Mouse (Mus musculus): ENCODE measurements around the gene Mcoln2. TPM values are rescaled to one million over a fixed set of nuclear protein-coding genes. Genes with fewer than 3 reads are reported as not detected.

Mcoln2 gene
- polyA plus RNA-seq, 1 experiment from 2014 or later: 2.3 TPM

DNA sequence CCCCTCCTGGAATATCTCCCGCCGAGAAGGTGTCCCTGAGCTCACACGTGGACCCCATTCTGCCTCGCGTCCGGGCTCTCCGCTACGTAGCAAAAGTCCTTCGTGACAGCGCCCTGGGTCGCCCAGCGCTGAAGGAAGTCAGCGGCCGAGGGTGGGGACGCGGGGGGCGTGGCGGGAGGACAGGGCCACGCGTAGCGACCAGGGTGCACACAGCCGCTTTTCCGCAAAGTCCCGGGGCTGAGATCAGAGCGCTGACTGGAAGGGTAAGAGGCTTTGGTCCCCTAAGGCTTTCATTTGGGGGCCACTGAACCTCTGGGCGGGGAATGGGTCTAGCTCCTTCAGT lies 396 bp downstream of the Mcoln2 start:
- WGBS: under 1% methylated on average over 26 of the region's 26 CpGs
- peak; percentile 76 for ATAC-seq (ENCODE audit: borderline replicate concordance, extremely low read depth, low FRiP score, low TSS enrichment)
- peaks cover 7% of the 10 kb centered on the region; the same call in 1 of the 2 replicates for H3K27me3 ChIP-seq
- no peak overlapping the region for H3K27ac ChIP-seq
- peaks cover 7% of the 10 kb centered on the region; the same call in 1 of the 2 replicates for H3K4me1 ChIP-seq
- peak overlapping the region; percentile 35 for H3K9ac ChIP-seq
- H3K36me3 ChIP-seq: no peaks in the 10 kb centered on the region
- peak overlapping the region; percentile 94 for H3K4me2 ChIP-seq
- H3K9me3 ChIP-seq: no peaks in the 10 kb centered on the region
- peak overlapping the region; percentile 44 for H3K4me3 ChIP-seq

DNA sequence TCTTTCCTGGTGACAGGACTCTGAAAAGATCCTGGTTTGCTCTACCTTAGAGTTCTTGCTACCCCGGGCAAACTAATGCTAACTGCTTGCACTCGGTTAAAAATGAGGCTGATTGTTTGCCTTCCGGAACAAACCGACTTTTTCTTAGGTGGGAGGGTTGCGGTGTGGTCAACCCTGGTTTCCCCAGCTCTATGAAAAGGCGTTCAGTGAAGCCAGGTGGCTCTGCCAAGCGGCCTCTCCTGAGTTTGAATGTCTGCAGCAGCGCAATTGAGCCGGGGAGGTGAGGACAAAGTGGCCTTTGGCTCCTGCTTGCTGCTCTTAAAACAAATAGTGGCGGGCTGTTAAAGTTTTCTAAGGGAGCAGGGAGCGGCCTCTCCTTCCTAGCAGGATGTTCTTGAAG lies 927 bp downstream of the Mcoln2 start:
- Histone ChIP-seq H3K27ac (no peak overlapping the region), H3K9me3 (no peaks in the 10 kb centered on the region), H3K27me3 (peaks cover 7% of the 10 kb centered on the region; the same call in 1 of the 2 replicates), H3K36me3 (no peaks in the 10 kb centered on the region), H3K9ac (peak overlapping the region; percentile 35), H3K4me2 (peak overlapping the region; percentile 94), H3K4me1 (peaks cover 7% of the 10 kb centered on the region; the same call in 1 of the 2 replicates), H3K4me3 (peak overlapping the region; percentile 44)
- 11% methylated on average over 11 of the region's 11 CpGs for WGBS
- no peak; the same call in 1 of the 2 replicates for ATAC-seq (ENCODE audit: borderline replicate concordance, extremely low read depth, low FRiP score, low TSS enrichment)

DNA sequence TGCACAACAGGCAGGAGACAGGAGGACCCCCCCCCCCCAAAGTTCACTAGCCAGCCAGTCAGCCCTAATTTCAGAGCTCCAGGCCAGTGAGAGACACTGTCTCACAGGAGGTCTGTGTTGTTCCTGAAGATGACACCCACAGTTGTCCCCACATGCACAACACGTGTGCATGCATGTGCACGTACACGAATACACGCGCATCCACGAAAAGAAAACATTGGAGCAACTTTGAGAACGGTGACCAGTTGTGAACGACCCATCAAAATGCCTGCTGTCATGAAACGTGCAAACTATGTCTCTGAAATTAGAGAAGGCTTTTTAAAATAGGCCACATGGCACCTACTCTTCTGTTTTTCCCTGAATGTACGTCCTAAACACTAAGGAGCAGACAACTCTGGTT lies 1.7 kb downstream of the Mcoln2 start:
- peaks cover 7% of the 10 kb centered on the region; the same call in 1 of the 2 replicates for H3K27me3 ChIP-seq
- H3K4me2 ChIP-seq: no peak overlapping the region
- no peaks in the 10 kb centered on the region for H3K9me3 ChIP-seq
- H3K4me3 ChIP-seq: no peak overlapping the region
- no peak overlapping the region for H3K9ac ChIP-seq
- no peak for ATAC-seq (ENCODE audit: borderline replicate concordance, extremely low read depth, low FRiP score, low TSS enrichment)
- H3K27ac ChIP-seq: no peak overlapping the region
- WGBS: 91% methylated on average over 10 of the region's 10 CpGs
- peaks cover 7% of the 10 kb centered on the region; the same call in 1 of the 2 replicates for H3K4me1 ChIP-seq
- no peaks in the 10 kb centered on the region for H3K36me3 ChIP-seq

DNA sequence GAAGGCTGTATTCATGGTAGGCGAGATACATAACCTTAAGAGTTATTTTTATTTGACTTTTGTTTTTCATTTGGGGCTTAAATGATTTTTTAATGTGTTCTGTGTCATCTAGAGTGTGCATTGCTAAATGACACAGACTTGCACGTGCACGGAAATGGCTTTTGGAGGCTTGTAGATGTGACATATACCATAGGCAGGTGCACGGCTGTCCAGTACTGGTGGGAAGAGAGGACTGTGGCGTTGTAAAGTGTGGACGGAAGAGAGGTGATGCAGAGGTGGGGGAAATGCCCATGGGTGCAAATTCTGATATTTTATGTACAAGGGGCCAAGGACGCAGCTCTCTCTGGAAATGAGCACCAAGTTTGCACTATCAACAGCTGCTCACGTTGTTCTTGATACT lies 2.1 kb downstream of the Mcoln2 start:
- no peaks in the 10 kb centered on the region for H3K36me3 ChIP-seq
- H3K4me2 ChIP-seq: no peak overlapping the region
- H3K4me3 ChIP-seq: no peak overlapping the region
- H3K9me3 ChIP-seq: no peaks in the 10 kb centered on the region
- peaks cover 7% of the 10 kb centered on the region; the same call in 1 of the 2 replicates for H3K4me1 ChIP-seq
- no peak overlapping the region for H3K27ac ChIP-seq
- WGBS: 84% methylated on average over 8 of the region's 8 CpGs
- H3K9ac ChIP-seq: no peak overlapping the region
- H3K27me3 ChIP-seq: peaks cover 7% of the 10 kb centered on the region; the same call in 1 of the 2 replicates
- no peak for ATAC-seq (ENCODE audit: borderline replicate concordance, extremely low read depth, low FRiP score, low TSS enrichment)

DNA sequence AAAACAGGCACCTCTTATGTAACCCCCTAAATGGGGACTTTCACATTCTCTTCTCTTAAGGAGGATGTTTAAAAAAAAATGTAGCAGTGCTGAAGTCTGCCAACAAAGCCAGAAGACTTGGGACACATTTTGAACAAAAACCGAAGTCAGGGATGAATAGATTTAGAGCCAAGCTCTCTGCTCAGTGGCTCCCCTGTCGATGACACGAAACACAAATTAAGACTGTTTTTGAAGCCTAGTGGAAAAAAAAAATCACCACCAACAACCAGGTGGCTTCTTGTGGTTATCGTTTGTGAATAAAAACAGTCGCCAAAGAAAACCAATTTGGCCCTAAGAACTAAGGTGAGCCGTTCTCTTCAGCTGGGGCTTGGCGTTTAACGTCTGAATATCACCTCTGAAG lies 2.7 kb downstream of the Mcoln2 start:
- peaks cover 7% of the 10 kb centered on the region; the same call in 1 of the 2 replicates for H3K27me3 ChIP-seq
- 83% methylated on average over 8 of the region's 8 CpGs for WGBS
- H3K4me1 ChIP-seq: peaks cover 7% of the 10 kb centered on the region; the same call in 1 of the 2 replicates
- no peak for ATAC-seq (ENCODE audit: borderline replicate concordance, extremely low read depth, low FRiP score, low TSS enrichment)
- no peak overlapping the region for H3K9ac ChIP-seq
- no peak overlapping the region for H3K4me2 ChIP-seq
- H3K36me3 ChIP-seq: no peaks in the 10 kb centered on the region
- no peak overlapping the region for H3K4me3 ChIP-seq
- H3K27ac ChIP-seq: no peak overlapping the region
- H3K9me3 ChIP-seq: no peaks in the 10 kb centered on the region

DNA sequence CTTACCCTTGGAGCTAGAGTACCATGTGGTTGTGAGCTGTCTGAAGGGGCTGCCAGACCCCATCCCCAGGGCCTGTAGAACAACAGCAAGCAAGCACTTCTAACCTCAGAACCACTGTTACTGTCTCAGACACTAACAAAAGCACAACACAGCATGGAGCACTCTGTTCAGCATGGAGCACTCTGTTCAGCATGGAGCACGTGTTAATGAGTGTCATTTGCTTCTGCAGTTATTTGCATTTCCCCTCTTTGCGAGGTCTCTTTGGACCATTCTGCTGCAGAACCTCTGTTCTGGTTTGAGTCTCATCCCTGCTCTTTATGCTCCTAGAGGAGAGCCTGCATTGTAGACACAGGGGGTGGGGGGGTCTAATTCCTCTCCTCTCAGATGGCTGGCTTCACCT lies 3.3 kb downstream of the Mcoln2 start:
- H3K36me3 ChIP-seq: no peaks in the 10 kb centered on the region
- H3K4me3 ChIP-seq: no peak overlapping the region
- WGBS: 78% methylated on average over 2 of the region's 2 CpGs
- peaks cover 7% of the 10 kb centered on the region; the same call in 1 of the 2 replicates for H3K4me1 ChIP-seq
- H3K27me3 ChIP-seq: peaks cover 7% of the 10 kb centered on the region; the same call in 1 of the 2 replicates
- no peak overlapping the region for H3K9ac ChIP-seq
- ATAC-seq (ENCODE audit: borderline replicate concordance, extremely low read depth, low FRiP score, low TSS enrichment): no peak
- H3K27ac ChIP-seq: no peak overlapping the region
- no peaks in the 10 kb centered on the region for H3K9me3 ChIP-seq
- no peak overlapping the region for H3K4me2 ChIP-seq

DNA sequence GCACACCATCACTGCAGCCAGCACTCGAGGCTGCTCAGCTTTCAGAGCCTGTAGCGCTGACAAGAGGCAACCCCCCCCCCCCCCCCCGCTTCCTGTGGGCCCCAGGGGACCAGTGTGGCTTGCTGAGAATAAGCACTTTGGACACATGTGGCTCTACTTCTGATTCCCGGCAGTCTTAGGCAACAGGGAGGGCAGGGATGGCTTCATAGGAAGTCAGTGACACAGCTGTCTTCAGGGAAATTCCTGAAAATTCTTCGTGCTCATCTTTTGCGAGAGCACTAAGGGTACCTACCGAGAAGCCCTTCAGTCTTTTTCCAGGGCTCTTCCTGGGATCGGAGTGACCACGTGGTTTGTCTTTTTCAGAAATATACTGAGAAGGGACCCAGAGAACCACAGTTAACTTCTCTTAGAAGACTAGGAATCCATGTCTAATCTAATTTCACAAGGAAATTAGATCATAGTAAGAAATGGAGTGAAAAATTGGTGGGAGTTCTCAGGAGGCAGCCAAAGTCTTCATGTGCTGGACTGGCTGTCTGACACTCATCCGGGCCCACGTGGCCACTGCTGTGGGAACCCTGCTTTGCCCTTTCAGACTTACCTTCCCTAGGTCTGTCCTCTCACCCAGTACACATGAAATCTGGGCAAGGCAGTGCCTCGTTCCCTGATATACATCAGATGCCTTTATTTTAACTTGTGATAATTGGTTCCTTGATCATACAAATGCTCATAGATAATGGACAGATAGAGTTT lies 4.4 kb downstream of the Mcoln2 start:
- no peak for ATAC-seq (ENCODE audit: borderline replicate concordance, extremely low read depth, low FRiP score, low TSS enrichment)
- 28% methylated on average over 12 of the region's 12 CpGs for WGBS
- no peaks in the 10 kb centered on the region for H3K36me3 ChIP-seq
- no peaks in the 10 kb centered on the region for H3K9me3 ChIP-seq
- H3K27me3 ChIP-seq: peaks cover 7% of the 10 kb centered on the region; the same call in 1 of the 2 replicates
- peaks cover 7% of the 10 kb centered on the region; the same call in 1 of the 2 replicates for H3K4me1 ChIP-seq
- no peak overlapping the region for H3K4me2 ChIP-seq
- no peak overlapping the region for H3K4me3 ChIP-seq
- no peak overlapping the region for H3K9ac ChIP-seq
- H3K27ac ChIP-seq: no peak overlapping the region

DNA sequence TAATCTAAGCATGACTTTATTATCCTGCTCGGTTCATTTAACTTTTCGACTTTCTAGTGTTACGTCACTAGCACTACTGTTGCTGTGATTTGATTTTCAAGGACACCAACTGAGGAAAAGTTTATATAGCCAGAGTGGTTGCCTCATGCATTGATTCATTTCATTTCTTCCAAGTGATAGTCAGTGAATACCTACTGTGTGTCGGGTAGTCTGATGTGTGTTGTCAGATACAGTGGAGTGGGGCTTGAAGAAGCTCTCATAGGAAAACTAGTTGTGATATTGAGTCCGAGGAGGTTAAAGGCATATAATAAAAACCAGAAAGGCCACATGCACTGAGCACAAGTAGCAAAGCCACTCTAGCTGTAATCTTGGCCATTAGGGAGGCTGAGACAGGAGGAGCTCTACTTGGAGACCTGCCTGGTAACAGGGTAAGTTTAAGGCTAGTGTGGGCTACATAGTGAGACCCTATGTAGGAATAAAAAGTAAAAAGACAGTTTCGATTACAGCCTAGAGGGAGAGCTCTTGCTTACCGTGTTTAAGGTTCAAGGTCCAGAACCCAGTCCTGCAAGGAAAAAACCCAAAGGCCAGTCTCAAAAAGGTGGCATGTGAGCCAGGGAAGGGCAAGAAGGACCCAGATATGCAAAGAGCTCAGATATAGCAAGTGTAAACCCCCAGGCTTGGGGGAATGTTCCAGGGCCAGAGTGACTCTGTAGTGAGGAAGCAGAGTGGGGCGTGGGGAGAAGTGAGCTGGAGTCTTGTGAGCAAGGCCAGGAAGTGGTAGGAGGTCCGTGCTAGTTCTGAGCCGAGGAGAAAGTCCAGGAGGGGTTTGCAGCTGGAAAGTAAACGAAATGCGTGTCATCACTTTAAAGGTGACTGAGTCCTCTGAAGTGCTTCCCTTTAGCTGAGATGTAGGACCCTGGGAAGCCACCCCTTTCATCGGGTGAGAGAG lies 6.3 kb downstream of the Mcoln2 start:
- no peak overlapping the region for H3K9ac ChIP-seq
- WGBS: 57% methylated on average over 13 of the region's 13 CpGs
- H3K4me3 ChIP-seq: no peak overlapping the region
- no peaks in the 10 kb centered on the region for H3K4me1 ChIP-seq
- ATAC-seq (ENCODE audit: borderline replicate concordance, extremely low read depth, low FRiP score, low TSS enrichment): no peak
- no peak overlapping the region for H3K4me2 ChIP-seq
- no peaks in the 10 kb centered on the region for H3K36me3 ChIP-seq
- H3K9me3 ChIP-seq: no peaks in the 10 kb centered on the region
- H3K27me3 ChIP-seq: peaks cover 7% of the 10 kb centered on the region; the same call in 1 of the 2 replicates
- no peak overlapping the region for H3K27ac ChIP-seq

DNA sequence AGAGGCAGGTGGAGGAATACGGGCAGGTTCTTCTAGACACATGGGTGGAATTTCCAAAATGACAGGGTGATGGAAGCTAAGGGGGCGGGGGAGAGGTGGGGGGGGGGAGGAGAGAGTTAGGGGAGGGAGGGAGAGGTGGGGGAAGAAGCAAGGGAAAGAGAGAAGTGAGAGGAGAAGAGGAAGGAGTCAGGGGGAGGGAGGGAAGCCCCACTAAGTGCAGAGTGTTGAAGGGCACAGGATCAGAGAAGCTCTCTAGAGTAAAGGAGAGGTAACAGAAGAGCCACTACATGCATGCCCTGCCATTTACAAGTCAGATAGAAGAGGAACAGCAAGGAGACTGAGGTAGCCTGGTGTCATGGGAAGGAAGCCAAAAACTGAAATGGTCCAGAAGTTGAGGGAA lies 7.2 kb downstream of the Mcoln2 start:
- no peak for ATAC-seq (ENCODE audit: borderline replicate concordance, extremely low read depth, low FRiP score, low TSS enrichment)
- Histone ChIP-seq H3K9me3 (no peaks in the 10 kb centered on the region), H3K36me3 (no peaks in the 10 kb centered on the region), H3K4me2 (no peak overlapping the region), H3K4me1 (no peaks in the 10 kb centered on the region), H3K9ac (no peak overlapping the region), H3K4me3 (no peak overlapping the region), H3K27ac (no peak overlapping the region), H3K27me3 (peaks cover 1% of the 10 kb centered on the region; the same call in 1 of the 2 replicates)
- WGBS: 73% methylated on average over 2 of the region's 2 CpGs

DNA sequence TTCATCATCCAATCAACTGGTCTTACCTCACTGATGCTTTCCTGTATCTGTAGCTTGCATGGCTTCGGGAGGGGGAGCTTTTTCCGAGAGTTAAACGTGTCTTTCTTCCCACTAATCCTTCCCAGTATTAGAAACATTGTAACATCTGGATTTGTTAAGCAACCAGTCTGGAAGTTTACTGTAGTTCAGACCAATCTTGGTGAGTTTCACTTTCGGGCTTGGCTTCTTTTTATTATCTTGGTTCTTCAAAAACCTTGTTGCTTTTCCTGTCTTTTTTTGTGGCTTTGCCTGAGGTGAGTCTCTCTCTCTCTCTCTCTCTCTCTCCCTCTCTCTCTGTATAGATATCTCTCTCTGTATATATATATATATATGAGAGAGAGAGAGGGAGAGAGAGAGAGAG lies 8.4 kb downstream of the Mcoln2 start:
- Histone ChIP-seq H3K27me3 (no peaks in the 10 kb centered on the region), H3K4me1 (no peaks in the 10 kb centered on the region), H3K36me3 (no peaks in the 10 kb centered on the region), H3K4me2 (no peak overlapping the region), H3K4me3 (no peak overlapping the region), H3K27ac (no peak overlapping the region), H3K9me3 (no peaks in the 10 kb centered on the region), H3K9ac (no peak overlapping the region)
- ATAC-seq (ENCODE audit: borderline replicate concordance, extremely low read depth, low FRiP score, low TSS enrichment): no peak
- WGBS: 70% methylated on average over 4 of the region's 4 CpGs

DNA sequence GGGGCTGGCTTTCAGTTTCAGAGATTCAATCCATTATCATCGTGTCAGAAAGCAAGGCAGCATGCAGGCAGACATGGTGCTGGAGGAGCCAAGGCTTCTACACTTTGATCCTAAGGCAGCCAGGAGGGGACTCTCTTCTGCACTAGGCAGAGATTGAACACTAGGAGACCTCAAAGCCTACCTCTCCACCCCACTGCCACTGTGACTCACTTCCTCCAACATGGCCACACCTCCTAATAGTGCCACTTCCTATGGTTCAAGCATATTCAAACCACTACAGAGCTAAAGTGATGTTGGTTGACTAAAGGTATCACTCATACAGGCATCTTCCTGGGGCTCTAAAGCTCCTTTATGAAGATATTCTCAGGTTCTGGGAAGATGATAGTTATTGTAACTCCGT lies 9.7 kb downstream of the Mcoln2 start:
- whole genome bisulfite sequencing: 88% methylated on average over 2 of the region's 2 CpGs
- Histone ChIP-seq H3K36me3 (no peaks in the 10 kb centered on the region), H3K9ac (no peak overlapping the region), H3K4me3 (no peak overlapping the region), H3K9me3 (no peaks in the 10 kb centered on the region), H3K4me2 (no peak overlapping the region), H3K4me1 (no peaks in the 10 kb centered on the region), H3K27me3 (no peaks in the 10 kb centered on the region), H3K27ac (no peak overlapping the region)
- ATAC-seq (ENCODE audit: borderline replicate concordance, extremely low read depth, low FRiP score, low TSS enrichment): no peak

DNA sequence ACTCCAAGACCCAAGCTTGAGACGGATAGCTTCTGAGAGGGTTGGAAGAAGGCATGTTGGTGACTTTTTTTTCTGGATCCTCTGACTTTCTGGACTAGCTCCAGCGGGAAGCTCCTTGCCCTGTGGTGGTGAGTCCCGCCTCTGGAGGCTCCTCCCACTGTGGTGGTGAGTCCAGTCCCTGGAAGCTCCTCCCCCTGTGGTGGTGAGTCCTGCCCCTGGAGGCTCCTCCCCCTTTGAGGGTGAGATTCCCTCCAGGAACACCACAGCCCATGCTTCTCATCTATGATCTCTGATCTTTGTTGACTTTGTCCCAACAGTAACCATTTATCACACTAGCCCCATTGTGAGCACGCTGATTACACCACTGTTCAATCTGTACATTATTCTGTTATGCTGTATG lies 12.6 kb downstream of the Mcoln2 start:
- H3K4me2 ChIP-seq: no peak overlapping the region
- no peak overlapping the region for H3K27ac ChIP-seq
- ATAC-seq (ENCODE audit: borderline replicate concordance, extremely low read depth, low FRiP score, low TSS enrichment): no peak
- H3K27me3 ChIP-seq: no peaks in the 10 kb centered on the region
- no peaks in the 10 kb centered on the region for H3K36me3 ChIP-seq
- H3K9ac ChIP-seq: no peak overlapping the region
- no peaks in the 10 kb centered on the region for H3K9me3 ChIP-seq
- 77% methylated on average over 4 of the region's 4 CpGs for WGBS
- H3K4me1 ChIP-seq: no peaks in the 10 kb centered on the region
- no peak overlapping the region for H3K4me3 ChIP-seq

Data from lung, embryonic 15.5 days (tissue).